Mouse (Mus musculus) hindbrain, embryonic 13.5 days (tissue): ENCODE data around the gene Gm49378. TPM values are rescaled to one million over a fixed set of nuclear protein-coding genes. Genes with fewer than 3 reads are reported as not detected.

Experiments
- ATAC-seq: fragments of 200-750 bp; cut with Nextera tagmentation; 2 replicates; pipeline ENCODE4 v1.8.0; 2017; ENCODE audit warnings: moderate TSS enrichment; ENCODE audit not compliant: low FRiP score
- H3K27ac ChIP-seq: fragments of 300-500 bp; sonication (generic); 2 replicates; pipeline ENCODE4 v1.5.1; 2015; ENCODE audit warnings: inconsistent platforms, mild to moderate bottlenecking, moderate library complexity
- H3K27me3 ChIP-seq: fragments of 300-500 bp; sonication (generic); 2 replicates; pipeline ENCODE4 v1.6.1; 2015; ENCODE audit warnings: mild to moderate bottlenecking, inconsistent platforms
- H3K36me3 ChIP-seq: fragments of 300-500 bp; sonication (generic); 2 replicates; pipeline ENCODE4 v1.6.1; 2015; ENCODE audit warnings: mild to moderate bottlenecking, inconsistent platforms
- H3K4me1 ChIP-seq: fragments of 300-500 bp; sonication (generic); replicated peaks from 2 replicates; pipeline ENCODE4 v1.6.1; 2015; ENCODE audit warnings: inconsistent platforms
- H3K4me2 ChIP-seq: fragments of 300-500 bp; sonication (generic); 2 replicates; pipeline ENCODE4 v1.6.1; 2015; ENCODE audit warnings: inconsistent platforms, mild to moderate bottlenecking, moderate library complexity
- H3K4me3 ChIP-seq: fragments of 300-500 bp; sonication (generic); 2 replicates; pipeline ENCODE4 v1.5.1; 2015; ENCODE audit warnings: mild to moderate bottlenecking, inconsistent platforms
- H3K9ac ChIP-seq: fragments of 300-500 bp; sonication (generic); 2 replicates; pipeline ENCODE4 v1.6.1; 2015; ENCODE audit warnings: mild to moderate bottlenecking, inconsistent platforms
- H3K9me3 ChIP-seq: fragments of 300-500 bp; sonication (generic); 2 replicates; pipeline ENCODE4 v1.6.1; 2016; ENCODE audit warnings: inconsistent platforms
- WGBS: fragments of 180-500 bp; shearing (Covaris S2); methylation state at CpG from one replicate; pipeline ENCODE4 v1.1.7; 2015; 5-methylcytosine and 5-hydroxymethylcytosine counted together
- polyA plus RNA-seq: library from polyadenylated mRNA; unstranded; fragments of >200 nt; fragmentation: Nextera tagmentation; extraction: Ambion mirVana; gene quantifications from 2 replicates; pipeline ENCODE4 v1.2.1, GENCODE M21; 2015

The Gm49378 gene
- polyA plus RNA-seq, 1 experiment from 2014 or later = 2.2 TPM

DNA sequence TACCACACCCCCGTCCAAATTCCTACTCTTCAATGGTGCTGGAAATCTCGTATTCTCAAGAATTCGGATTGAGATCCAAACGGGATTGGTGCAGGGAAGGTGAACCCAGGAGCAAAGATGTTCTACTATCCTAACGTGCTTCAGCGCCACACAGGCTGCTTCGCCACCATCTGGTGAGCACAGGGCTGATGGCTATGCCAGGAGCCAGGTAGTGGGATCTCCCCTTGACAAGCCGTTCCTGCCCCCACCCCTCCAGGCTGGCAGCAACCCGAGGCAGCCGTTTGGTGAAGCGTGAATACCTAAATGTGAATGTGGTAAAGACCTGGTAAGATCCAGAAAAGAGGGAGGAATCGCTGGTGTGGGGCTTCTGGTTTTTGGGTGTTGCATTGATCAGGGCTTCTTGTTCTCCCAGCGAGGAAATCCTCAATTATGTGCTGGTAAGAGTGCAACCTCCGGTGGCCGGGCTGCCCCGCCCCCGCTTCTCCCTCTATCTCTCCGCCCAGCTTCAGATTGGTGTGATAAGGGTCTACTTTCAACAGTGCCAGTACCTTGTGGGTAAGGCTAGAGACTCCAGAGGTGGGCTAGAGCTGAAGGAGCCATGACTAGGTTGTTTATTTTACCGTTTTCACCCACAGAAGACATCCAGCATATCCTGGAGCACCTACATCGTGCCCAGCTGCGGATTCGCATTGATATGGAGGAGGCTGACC is 19.1 kb downstream of the Gm49378 start:
- Histone ChIP-seq H3K9ac (peak overlapping the region; percentile 46), H3K36me3 (peaks cover 8% of the 10 kb centered on the region), H3K4me2 (peak overlapping the region; percentile 42), H3K27ac (peak overlapping the region; percentile 12; the same call in 1 of the 2 replicates), H3K27me3 (no peaks in the 10 kb centered on the region), H3K4me1 (peaks cover 4% of the 10 kb centered on the region; the same call in 1 of the 2 replicates), H3K9me3 (no peaks in the 10 kb centered on the region), H3K4me3 (peak overlapping the region; percentile 33)
- 51% methylated on average over 22 of the region's 22 CpGs for WGBS
- peak; percentile 51; the same call in 1 of the 2 replicates for ATAC-seq

DNA sequence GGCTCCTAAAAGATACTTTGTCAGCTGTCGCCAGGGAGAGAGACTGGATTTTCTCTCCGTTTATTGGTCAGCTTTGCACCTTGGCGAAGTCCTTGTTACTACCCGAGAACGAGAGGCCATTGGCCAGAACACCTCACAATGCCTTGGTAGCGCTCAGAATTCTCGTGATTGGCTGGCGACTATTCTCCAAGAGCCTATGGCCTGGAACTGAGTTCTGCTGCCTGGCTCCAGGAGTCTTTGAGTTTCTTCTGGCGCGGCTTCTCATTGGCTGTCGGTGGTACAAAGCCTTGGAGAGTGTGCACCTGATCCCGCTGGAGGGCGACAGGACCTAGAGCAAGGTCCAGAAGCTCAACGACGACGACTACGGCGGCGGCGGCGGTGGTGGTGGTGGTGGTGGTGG is 19.9 kb downstream of the Gm49378 start, which contains the start of gene Rec8:
TSS of gene Rec8 (plus strand) at position 216 of the 400 bp plus-strand sequence.
- peak within 1 kb of the TSS; percentile 12; the same call in 1 of the 2 replicates for H3K27ac ChIP-seq
- no peaks in the 10 kb centered on the region for H3K27me3 ChIP-seq
- 20% methylated on average over 21 of the region's 21 CpGs for WGBS
- H3K9me3 ChIP-seq = no peaks in the 10 kb centered on the region
- H3K4me2 ChIP-seq = peak within 1 kb of the TSS; percentile 42
- peak; percentile 91 for ATAC-seq
- H3K36me3 ChIP-seq = peaks cover 1% of the 10 kb centered on the region; the same call in 1 of the 2 replicates
- H3K4me1 ChIP-seq = peaks cover 4% of the 10 kb centered on the region; the same call in 1 of the 2 replicates
- H3K9ac ChIP-seq = peak within 1 kb of the TSS; percentile 46
- H3K4me3 ChIP-seq = peak within 1 kb of the TSS; percentile 33

GRCm38 (mm10) chr14:55616844-55617243 is 20.9 kb downstream of the Gm49378 start:
- Histone ChIP-seq H3K4me2 (no peak overlapping the region), H3K27me3 (no peaks in the 10 kb centered on the region), H3K9ac (no peak overlapping the region), H3K4me1 (peaks cover 4% of the 10 kb centered on the region; the same call in 1 of the 2 replicates), H3K9me3 (no peaks in the 10 kb centered on the region), H3K36me3 (no peaks in the 10 kb centered on the region), H3K27ac (no peak overlapping the region), H3K4me3 (no peak overlapping the region)
- no peak for ATAC-seq
- 87% methylated on average over 2 of the region's 2 CpGs for WGBS

GRCm38 (mm10) chr14:55615876-55616275 is 21.8 kb downstream of the Gm49378 start:
- no peak overlapping the region for H3K4me2 ChIP-seq
- no peaks in the 10 kb centered on the region for H3K27me3 ChIP-seq
- 0 out of 2 replicates have a peak, but pooled peaks cover 2% of the 10 kb centered on the region for H3K36me3 ChIP-seq
- 38% methylated on average over 2 of the region's 2 CpGs for WGBS
- ATAC-seq = no peak
- H3K27ac ChIP-seq = no peak overlapping the region
- H3K4me1 ChIP-seq = peaks cover 4% of the 10 kb centered on the region; the same call in 1 of the 2 replicates
- H3K9me3 ChIP-seq = no peaks in the 10 kb centered on the region
- H3K9ac ChIP-seq = no peak overlapping the region
- no peak overlapping the region for H3K4me3 ChIP-seq

DNA sequence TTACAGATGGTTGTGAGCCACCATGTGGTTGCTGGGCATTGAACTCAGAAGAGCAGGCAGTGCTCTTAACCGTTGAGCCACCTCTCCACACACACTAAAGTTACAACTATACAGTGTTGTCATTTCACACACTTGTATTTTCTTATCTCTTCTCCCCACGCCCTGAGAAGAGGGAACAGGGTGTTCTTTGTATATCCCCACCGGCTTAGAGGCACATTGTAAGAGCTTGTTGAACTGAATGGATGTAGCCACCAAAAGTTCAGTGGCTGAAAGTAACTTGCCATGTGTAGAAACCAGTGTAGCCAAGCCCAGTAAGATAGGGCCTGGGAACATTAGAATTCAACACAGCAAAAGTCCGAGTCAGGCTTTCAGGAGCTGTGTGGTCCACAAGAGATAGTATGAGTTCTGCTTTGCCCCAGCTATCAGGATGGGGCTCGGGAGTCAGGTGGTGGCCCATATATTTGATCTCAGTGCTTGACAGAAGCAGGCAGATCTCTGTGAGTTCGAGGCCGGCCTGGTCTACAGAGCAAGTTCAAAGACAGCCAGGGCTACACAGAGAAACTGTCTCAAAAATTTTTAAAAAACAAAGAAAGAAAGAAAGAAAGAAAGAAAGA is 23.0 kb downstream of the Gm49378 start:
- 85% methylated on average over 7 of the region's 7 CpGs for WGBS
- H3K9ac ChIP-seq = no peak overlapping the region

GRCm38 (mm10) chr14:55613346-55613745 is 24.3 kb downstream of the Gm49378 start:
- H3K9ac ChIP-seq = no peak overlapping the region
- H3K4me3 ChIP-seq = no peak overlapping the region
- H3K27me3 ChIP-seq = no peaks in the 10 kb centered on the region
- H3K9me3 ChIP-seq = no peaks in the 10 kb centered on the region
- peaks cover 23% of the 10 kb centered on the region for H3K36me3 ChIP-seq
- no peak for ATAC-seq
- WGBS = 74% methylated on average over 6 of the region's 6 CpGs
- H3K4me2 ChIP-seq = no peak overlapping the region
- no peaks in the 10 kb centered on the region for H3K4me1 ChIP-seq
- H3K27ac ChIP-seq = no peak overlapping the region

More for the DNA sequence above, 23.0 kb downstream of the Gm49378 start:
- Histone ChIP-seq H3K4me1 (peaks cover 4% of the 10 kb centered on the region; the same call in 1 of the 2 replicates), H3K27ac (no peak overlapping the region), H3K27me3 (no peaks in the 10 kb centered on the region), H3K9me3 (no peaks in the 10 kb centered on the region), H3K4me2 (no peak overlapping the region), H3K4me3 (no peak overlapping the region), H3K36me3 (peaks cover 10% of the 10 kb centered on the region)
- no peak for ATAC-seq

GRCm38 (mm10) chr14:55608339-55608738 is 29.4 kb downstream of the Gm49378 start:
- Histone ChIP-seq H3K4me1 (peaks cover 6% of the 10 kb centered on the region), H3K4me3 (no peak overlapping the region), H3K27me3 (no peaks in the 10 kb centered on the region), H3K4me2 (no peak overlapping the region), H3K9ac (no peak overlapping the region), H3K9me3 (no peaks in the 10 kb centered on the region), H3K27ac (no peak overlapping the region), H3K36me3 (peaks cover 60% of the 10 kb centered on the region)
- 95% methylated on average over 6 of the region's 6 CpGs for WGBS
- ATAC-seq = no peak

DNA sequence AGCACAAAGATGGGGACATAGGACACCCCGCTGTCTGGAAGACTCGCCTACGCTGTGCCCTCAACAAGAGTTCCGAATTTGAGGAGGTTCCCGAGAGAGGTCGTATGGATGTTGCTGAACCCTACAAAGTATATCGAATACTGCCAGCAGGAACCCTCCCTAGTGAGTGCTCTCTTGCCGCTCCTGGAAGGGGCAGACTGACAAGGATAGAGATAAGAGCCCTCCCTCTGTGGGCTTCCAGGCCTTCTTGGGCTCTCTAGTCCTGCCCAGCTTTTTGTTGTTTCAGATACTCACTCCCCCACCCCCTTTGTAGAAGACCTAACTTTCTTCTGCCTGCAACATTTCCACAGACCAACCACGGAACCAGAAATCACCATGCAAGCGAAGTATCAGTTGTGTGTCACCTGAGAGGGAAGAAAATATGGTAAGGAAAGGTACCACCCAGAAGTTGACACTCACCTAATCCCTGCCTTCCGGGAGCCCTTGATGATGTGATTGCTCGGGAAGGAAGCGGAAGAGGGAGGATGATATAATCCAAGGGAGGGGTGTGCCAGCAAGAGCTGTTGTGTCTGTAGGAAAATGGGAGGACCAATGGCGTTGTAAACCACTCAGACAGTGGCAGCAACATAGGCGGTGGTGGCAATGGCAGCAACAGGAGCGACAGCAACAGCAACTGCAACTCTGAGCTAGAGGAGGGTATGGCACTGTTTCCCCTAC is 31.8 kb downstream of the Gm49378 start:
- Histone ChIP-seq H3K36me3 (peaks cover 83% of the 10 kb centered on the region), H3K9me3 (no peaks in the 10 kb centered on the region), H3K4me3 (no peak overlapping the region), H3K4me2 (no peak overlapping the region), H3K9ac (no peak overlapping the region), H3K27me3 (no peaks in the 10 kb centered on the region), H3K4me1 (peaks cover 6% of the 10 kb centered on the region), H3K27ac (no peak overlapping the region)
- 94% methylated on average over 16 of the region's 16 CpGs for WGBS
- no peak for ATAC-seq

DNA sequence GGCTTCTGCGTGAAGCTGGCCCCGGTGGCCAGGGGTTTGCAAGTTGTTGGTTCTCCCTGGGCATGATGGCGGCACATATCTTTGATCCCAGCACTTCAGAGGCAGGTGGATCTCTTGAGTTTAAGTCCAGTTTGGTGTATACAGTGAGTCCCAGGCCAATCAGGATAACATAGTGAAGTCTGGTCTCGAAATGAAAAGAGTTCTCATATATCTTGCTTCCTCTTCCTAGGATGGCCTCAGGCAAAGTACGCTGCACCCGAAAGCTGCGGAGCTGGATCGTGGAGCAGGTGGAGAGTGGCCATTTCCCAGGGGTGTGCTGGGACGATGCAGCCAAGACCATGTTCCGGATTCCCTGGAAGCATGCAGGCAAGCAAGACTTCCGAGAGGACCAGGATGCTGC is 32.9 kb downstream of the Gm49378 start:
- no peak for ATAC-seq
- H3K27me3 ChIP-seq = no peaks in the 10 kb centered on the region
- no peaks in the 10 kb centered on the region for H3K9me3 ChIP-seq
- no peak overlapping the region for H3K4me2 ChIP-seq
- no peak overlapping the region for H3K9ac ChIP-seq
- peaks cover 6% of the 10 kb centered on the region for H3K4me1 ChIP-seq
- no peak overlapping the region for H3K4me3 ChIP-seq
- H3K27ac ChIP-seq = no peak overlapping the region
- H3K36me3 ChIP-seq = peaks cover 87% of the 10 kb centered on the region
- WGBS = 91% methylated on average over 11 of the region's 11 CpGs

DNA sequence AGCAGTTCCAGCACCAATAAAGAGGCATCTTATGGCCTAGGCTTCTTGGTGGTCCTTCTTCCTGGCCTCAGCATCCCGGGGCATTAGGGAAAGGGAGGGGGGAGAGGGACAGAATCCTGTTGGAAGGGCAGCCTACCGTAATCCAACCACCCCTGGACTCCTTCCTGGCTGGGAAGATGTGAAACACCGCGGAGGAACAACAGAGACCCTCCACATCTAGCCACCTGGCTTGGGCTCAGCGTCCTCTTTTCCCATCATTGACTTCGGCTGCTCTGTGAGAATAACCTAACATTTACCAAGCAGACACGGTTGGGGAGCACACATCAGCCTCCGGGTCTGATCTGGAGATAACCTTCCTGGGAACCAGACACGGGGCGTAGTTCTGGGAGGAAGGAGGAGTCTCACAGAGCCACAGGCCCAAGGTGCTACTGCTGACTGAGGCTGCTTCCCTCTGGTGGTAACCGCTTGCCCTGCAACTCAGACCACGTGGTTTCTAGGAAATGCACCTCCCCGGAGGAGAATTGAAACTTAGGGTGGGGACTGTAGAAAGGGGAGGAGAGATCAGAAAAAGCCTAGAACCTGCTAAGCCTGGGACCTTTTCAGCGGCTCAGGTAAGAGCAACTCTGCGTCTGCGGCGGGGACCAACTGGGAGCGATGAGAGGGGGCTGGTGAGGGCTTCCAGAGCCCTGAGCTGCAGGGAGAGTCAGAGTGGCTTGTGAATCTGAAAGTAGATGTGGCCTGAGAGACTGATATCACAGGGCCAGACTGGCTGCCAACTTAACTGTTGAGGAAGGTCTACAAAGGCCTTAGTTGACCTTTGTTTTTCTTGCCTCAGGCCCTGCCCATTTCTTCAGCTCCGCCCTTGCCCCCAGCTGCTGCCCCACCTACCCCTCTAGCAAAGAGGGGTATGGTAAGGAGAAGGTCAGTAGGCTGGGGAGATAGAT is 33.8 kb downstream of the Gm49378 start:
- ATAC-seq = peak; percentile 86
- Histone ChIP-seq H3K36me3 (peaks cover 87% of the 10 kb centered on the region), H3K9me3 (no peaks in the 10 kb centered on the region), H3K4me1 (peaks cover 6% of the 10 kb centered on the region), H3K9ac (peak overlapping the region; percentile 2; the same call in 1 of the 2 replicates), H3K27me3 (no peaks in the 10 kb centered on the region), H3K4me2 (peak overlapping the region; percentile 34), H3K27ac (peak overlapping the region; percentile 35), H3K4me3 (peak overlapping the region; percentile 15)
- WGBS = 25% methylated on average over 19 of the region's 19 CpGs

DNA sequence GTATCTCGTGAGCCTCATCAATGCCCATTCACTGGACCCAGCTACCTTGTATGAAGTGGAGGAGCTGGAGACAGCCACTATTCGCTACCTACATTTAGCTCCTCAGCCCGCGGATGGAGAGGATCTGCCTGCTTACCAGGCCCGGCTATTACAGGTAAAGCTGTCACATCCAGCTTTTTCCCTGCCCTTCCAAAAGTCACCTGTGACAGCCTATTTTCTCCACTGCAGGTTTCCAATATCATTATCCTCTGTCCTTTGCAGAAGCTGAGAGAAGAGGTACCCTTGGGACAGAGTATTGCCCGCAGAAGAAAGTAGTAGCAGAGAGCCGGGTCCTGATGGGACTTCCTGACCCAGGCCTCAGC is 34.4 kb downstream of the Gm49378 start, which contains the start of gene Irf9:
TSS of gene Irf9 (plus strand) at position 301 of the 362 bp plus-strand sequence.
- Histone ChIP-seq H3K4me2 (peak within 1 kb of the TSS; percentile 34), H3K4me1 (peaks cover 6% of the 10 kb centered on the region), H3K4me3 (peak within 1 kb of the TSS; percentile 15), H3K27me3 (no peaks in the 10 kb centered on the region), H3K9ac (peak within 1 kb of the TSS; percentile 2; the same call in 1 of the 2 replicates), H3K9me3 (no peaks in the 10 kb centered on the region), H3K27ac (peak within 1 kb of the TSS; percentile 35), H3K36me3 (peaks cover 87% of the 10 kb centered on the region)
- 88% methylated on average over 7 of the region's 7 CpGs for WGBS
- no peak for ATAC-seq
